Mouse (Mus musculus): ENCODE measurements around the gene Usp34.
"Not testable (repeated sequence)": the region's sequence is repeated elsewhere in the genome, so short reads cannot be mapped to it uniquely, and the experiment has no call there.

The Usp34 gene

GRCm38 (mm10) chr11:23497335-23497717 lies 190.6 kb downstream of the Usp34 start:
- intact Hi-C loops (cut with DNase I), result loop anchor here (10.0 kb wide), 1 partner anchor 67 kb away; no protein-coding TSS in a partner anchor

- intact Hi-C loops (cut with DNase I), result loop anchor here (10.0 kb wide), 1 partner anchor 67 kb away; no protein-coding TSS in a partner anchor
These were observed 191.2 kb downstream of the Usp34 start, which contains the start of gene Ahsa2 for GRCm38 (mm10) chr11:23497718-23498509. Gene Ahsa2 (minus strand): TSS chr11:23498030.

GRCm38 (mm10) chr11:23498609-23499008 lies 191.9 kb downstream of the Usp34 start:
- intact Hi-C loops (cut with DNase I), result loop anchor here (10.0 kb wide), 1 partner anchor 66 kb away; no protein-coding TSS in a partner anchor

- intact Hi-C loops (cut with DNase I), result not testable (repeated sequence)
These were observed 198.1 kb downstream of the Usp34 start for GRCm38 (mm10) chr11:23504801-23505200.

GRCm38 (mm10) chr11:23514785-23515184 lies 208.1 kb downstream of the Usp34 start:
- intact Hi-C loops (cut with DNase I), result not testable (repeated sequence)

- intact Hi-C loops (cut with DNase I), result no loop called here
These were observed 208.6 kb downstream of the Usp34 start for GRCm38 (mm10) chr11:23515315-23515714.

GRCm38 (mm10) chr11:23518981-23519380 lies 212.3 kb downstream of the Usp34 start:
- intact Hi-C loops (cut with DNase I), result no loop called here

GRCm38 (mm10) chr11:23520473-23521205 lies 213.9 kb downstream of the Usp34 start, which contains the start of gene 1700093K21Rik:
Gene 1700093K21Rik (minus strand): TSS chr11:23521155.
- intact Hi-C loops (cut with DNase I), result no loop called here

GRCm38 (mm10) chr11:23537446-23537845 lies 230.8 kb downstream of the Usp34 start:
- intact Hi-C loops (cut with DNase I), result no loop called here

Small RNA genes within 50 kb of the gene (microRNA-seq; reads per million reads assigned to microRNA genes)
- 0 to 0.11 reads per million in 2 experiments for gene Gm47279

Measured in adrenal gland (tissue).